Mouse (Mus musculus): ENCODE measurements around the gene Il3.
"Not testable (repeated sequence)": the region's sequence is repeated elsewhere in the genome, so short reads cannot be mapped to it uniquely, and the experiment has no call there.

Il3 gene

GRCm38 (mm10) chr11:54267177-54267576, at the start of gene Il3:
Gene Il3, minus strand, starts transcription at chr11:54267277.
- no peak for DNase-seq (ENCODE audit: low read depth)

GRCm38 (mm10) chr11:54315336-54315735, 48.3 kb upstream of the Il3 start:
- no peak for DNase-seq (ENCODE audit: low read depth)

- no peak for DNase-seq (ENCODE audit: low read depth)
Observed at GRCm38 (mm10) chr11:54314740-54315139, 47.7 kb upstream of the Il3 start.

- DNase-seq (ENCODE audit: low read depth) = no peak
Observed at GRCm38 (mm10) chr11:54313391-54314360, 46.6 kb upstream of the Il3 start.

GRCm38 (mm10) chr11:54312603-54313002, 45.5 kb upstream of the Il3 start:
- DNase-seq (ENCODE audit: low read depth) = no peak

- no peak for DNase-seq (ENCODE audit: low read depth)
Observed at GRCm38 (mm10) chr11:54312021-54312420, 44.9 kb upstream of the Il3 start.

GRCm38 (mm10) chr11:54310588-54310987, 43.5 kb upstream of the Il3 start:
- no peak for DNase-seq (ENCODE audit: low read depth)

GRCm38 (mm10) chr11:54307139-54307816, 40.2 kb upstream of the Il3 start:
- DNase-seq (ENCODE audit: low read depth) = peak; percentile 56

- no peak for DNase-seq (ENCODE audit: low read depth)
Observed at GRCm38 (mm10) chr11:54305331-54305730, 38.3 kb upstream of the Il3 start.

GRCm38 (mm10) chr11:54304471-54304873, 37.4 kb upstream of the Il3 start:
- no peak for DNase-seq (ENCODE audit: low read depth)

GRCm38 (mm10) chr11:54303728-54304470, 36.8 kb upstream of the Il3 start, which contains the start of gene Acsl6:
Gene Acsl6, plus strand, starts transcription at chr11:54303798.
- DNase-seq (ENCODE audit: low read depth) = no peak

GRCm38 (mm10) chr11:54303076-54303727, 36.1 kb upstream of the Il3 start:
- DNase-seq (ENCODE audit: low read depth) = peak; percentile 50

- no peak for DNase-seq (ENCODE audit: low read depth)
Observed at GRCm38 (mm10) chr11:54302606-54303005, 35.5 kb upstream of the Il3 start.

- DNase-seq (ENCODE audit: low read depth) = no peak
Observed at GRCm38 (mm10) chr11:54301994-54302393, 34.9 kb upstream of the Il3 start.

GRCm38 (mm10) chr11:54298777-54299176, 31.7 kb upstream of the Il3 start:
- DNase-seq (ENCODE audit: low read depth) = peak; percentile 11

- DNase-seq (ENCODE audit: low read depth) = not testable (repeated sequence)
Observed at GRCm38 (mm10) chr11:54297471-54297870, 30.4 kb upstream of the Il3 start.

GRCm38 (mm10) chr11:54296734-54297133, 29.7 kb upstream of the Il3 start:
- DNase-seq (ENCODE audit: low read depth) = no peak

GRCm38 (mm10) chr11:54295971-54296370, 28.9 kb upstream of the Il3 start:
- no peak for DNase-seq (ENCODE audit: low read depth)

- no peak for DNase-seq (ENCODE audit: low read depth)
Observed at GRCm38 (mm10) chr11:54293980-54294807, 27.1 kb upstream of the Il3 start.

GRCm38 (mm10) chr11:54292163-54292562, 25.1 kb upstream of the Il3 start:
- DNase-seq (ENCODE audit: low read depth) = no peak

Data from 416B (cell line).